Mouse (Mus musculus): ENCODE measurements at regions not wholly inside any gene's neighbourhood (a gene's known extent, or its start where the extent isn't known, plus 50 kb on each side); places are given as distances from the start of the nearest gene placed in this dataset.

GRCm38 (mm10) chr14:108828668-108829067 is 85.3 kb downstream of the Slitrk1 start:
- no peaks in the 10 kb centered on the region for H3K4me1 ChIP-seq (ENCODE audit: insufficient read depth)
- no peak for TF ChIP-seq CTCF (IDR thresholded peaks at IDR 0.05; ENCODE audit: low read depth)
- ATAC-seq: no peak

DNA sequence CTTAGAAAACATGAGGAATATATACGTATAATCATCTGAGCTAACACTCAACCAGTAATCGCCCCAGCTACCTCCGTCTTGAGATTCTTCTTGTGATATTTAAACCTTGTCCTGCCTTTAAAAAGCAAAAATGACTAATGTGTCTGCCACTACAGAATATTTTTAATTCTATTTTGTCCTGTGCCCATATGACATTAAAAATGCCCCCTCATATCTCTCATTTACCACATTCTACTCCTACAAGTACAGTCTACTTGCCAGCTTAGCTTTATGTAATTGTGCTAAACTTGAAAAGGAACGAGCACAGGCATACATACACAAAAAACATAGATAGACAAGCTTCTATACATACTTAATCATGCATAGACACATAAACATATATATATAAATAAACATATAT is 92.4 kb downstream of the Slitrk1 start:
- no peak overlapping the region for H3K27ac ChIP-seq (ENCODE audit: low read depth, low read length)
- DNase-seq: no peak
- H3K4me2 ChIP-seq (ENCODE audit: low read depth): no peak overlapping the region
- no peak overlapping the region for H3K4me3 ChIP-seq (ENCODE audit: low read depth, low read length)
- 88% methylated on average over 4 of the region's 4 CpGs for WGBS
- H3K9ac ChIP-seq: no peak overlapping the region
- H3K9me3 ChIP-seq (ENCODE audit: low read length): no peaks in the 10 kb centered on the region
- H3K4me1 ChIP-seq (ENCODE audit: insufficient read depth): no peaks in the 10 kb centered on the region
- no peaks in the 10 kb centered on the region for H3K36me3 ChIP-seq (ENCODE audit: insufficient read depth)
- TF ChIP-seq CTCF (IDR thresholded peaks at IDR 0.05; ENCODE audit: low read depth): no peak
- H3K27me3 ChIP-seq (ENCODE audit: insufficient read depth, low read length): no peaks in the 10 kb centered on the region
- ATAC-seq: no peak

More at GRCm38 (mm10) chr14:108828668-108829067, 85.3 kb downstream of the Slitrk1 start:
- Histone ChIP-seq H3K27ac (ENCODE audit: low read depth, low read length) (no peak overlapping the region), H3K4me2 (ENCODE audit: low read depth) (no peak overlapping the region), H3K36me3 (ENCODE audit: insufficient read depth) (no peaks in the 10 kb centered on the region), H3K9ac (no peak overlapping the region), H3K4me3 (ENCODE audit: low read depth, low read length) (no peak overlapping the region), H3K9me3 (ENCODE audit: low read length) (no peaks in the 10 kb centered on the region), H3K27me3 (ENCODE audit: insufficient read depth, low read length) (no peaks in the 10 kb centered on the region)
- 63% methylated on average over 3 of the region's 3 CpGs for WGBS
- DNase-seq: peak; percentile 34

DNA sequence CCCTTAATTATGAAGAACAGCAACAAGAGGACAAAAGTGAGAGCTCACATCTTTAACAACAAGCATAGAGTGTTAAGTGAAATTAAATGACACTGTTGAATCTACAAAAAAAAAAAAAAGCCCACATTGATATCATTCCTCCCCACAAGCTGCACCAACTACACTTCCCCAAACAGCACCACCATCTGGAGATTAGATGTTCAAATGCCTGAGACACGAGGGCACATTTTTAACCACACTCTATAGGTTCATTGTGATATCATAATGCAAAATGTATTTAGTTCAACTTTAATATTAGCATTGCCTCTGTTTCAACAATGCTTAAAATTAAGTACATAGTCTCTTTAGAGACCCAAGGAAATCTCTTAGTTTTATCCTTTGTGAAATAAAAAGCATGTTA is 94.6 kb downstream of the Slitrk1 start:
- Histone ChIP-seq H3K4me2 (ENCODE audit: low read depth) (no peak overlapping the region), H3K27me3 (ENCODE audit: insufficient read depth, low read length) (no peaks in the 10 kb centered on the region), H3K9me3 (ENCODE audit: low read length) (no peaks in the 10 kb centered on the region), H3K36me3 (ENCODE audit: insufficient read depth) (no peaks in the 10 kb centered on the region), H3K4me3 (ENCODE audit: low read depth, low read length) (no peak overlapping the region), H3K27ac (ENCODE audit: low read depth, low read length) (no peak overlapping the region), H3K4me1 (ENCODE audit: insufficient read depth) (no peaks in the 10 kb centered on the region), H3K9ac (no peak overlapping the region)
- WGBS: 60% methylated on average over 1 of the region's 1 CpGs
- DNase-seq (no peak), ATAC-seq (no peak)
- TF ChIP-seq CTCF (IDR thresholded peaks at IDR 0.05; ENCODE audit: low read depth): no peak

GRCm38 (mm10) chr14:108805394-108805982 is 108.5 kb downstream of the Slitrk1 start:
- Histone ChIP-seq H3K4me2 (ENCODE audit: low read depth) (no peak overlapping the region), H3K9ac (no peak overlapping the region), H3K4me1 (ENCODE audit: insufficient read depth) (no peaks in the 10 kb centered on the region), H3K4me3 (ENCODE audit: low read depth, low read length) (no peak overlapping the region), H3K36me3 (ENCODE audit: insufficient read depth) (no peaks in the 10 kb centered on the region), H3K27ac (ENCODE audit: low read depth, low read length) (no peak overlapping the region), H3K27me3 (ENCODE audit: insufficient read depth, low read length) (no peaks in the 10 kb centered on the region), H3K9me3 (ENCODE audit: low read length) (no peaks in the 10 kb centered on the region)
- WGBS: 46% methylated on average over 5 of the region's 5 CpGs
- ATAC-seq (peak; percentile 91), DNase-seq (peak; percentile 83)
- no peak for TF ChIP-seq CTCF (IDR thresholded peaks at IDR 0.05; ENCODE audit: low read depth)

DNA sequence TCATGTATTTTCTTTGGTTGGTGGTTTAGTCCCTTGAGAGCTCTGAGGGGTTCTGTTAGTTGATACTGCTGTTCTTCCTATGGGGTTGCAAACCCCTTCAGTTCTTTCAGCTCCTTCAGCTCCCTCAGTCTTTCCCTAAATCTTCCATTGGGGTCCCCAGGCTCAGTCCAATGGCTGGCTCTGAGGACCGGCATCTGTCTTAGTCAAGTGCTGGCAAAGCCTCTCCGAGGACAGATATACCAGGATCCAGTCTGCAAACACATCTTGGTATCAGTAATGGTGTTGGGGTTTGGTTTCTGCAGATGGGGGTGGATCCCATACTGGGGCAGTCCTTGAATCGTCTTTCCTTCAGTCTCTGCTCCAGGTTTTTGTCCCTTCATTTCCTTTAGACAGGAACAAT is 115.1 kb downstream of the Slitrk1 start:
- DNase-seq: no peak
- no peak overlapping the region for H3K4me3 ChIP-seq (ENCODE audit: low read depth, low read length)
- no peak overlapping the region for H3K9ac ChIP-seq
- no peak overlapping the region for H3K4me2 ChIP-seq (ENCODE audit: low read depth)
- TF ChIP-seq CTCF (IDR thresholded peaks at IDR 0.05; ENCODE audit: low read depth): no peak
- no peaks in the 10 kb centered on the region for H3K9me3 ChIP-seq (ENCODE audit: low read length)
- H3K4me1 ChIP-seq (ENCODE audit: insufficient read depth): no peaks in the 10 kb centered on the region
- no peaks in the 10 kb centered on the region for H3K27me3 ChIP-seq (ENCODE audit: insufficient read depth, low read length)
- H3K27ac ChIP-seq (ENCODE audit: low read depth, low read length): no peak overlapping the region
- no peaks in the 10 kb centered on the region for H3K36me3 ChIP-seq (ENCODE audit: insufficient read depth)
- no peak for ATAC-seq
- 85% methylated on average over 3 of the region's 3 CpGs for whole genome bisulfite sequencing

GRCm38 (mm10) chr14:108792445-108792844 is 121.5 kb downstream of the Slitrk1 start:
- DNase-seq (no peak), ATAC-seq (no peak)
- 77% methylated on average over 3 of the region's 3 CpGs for WGBS
- Histone ChIP-seq H3K27me3 (ENCODE audit: insufficient read depth, low read length) (no peaks in the 10 kb centered on the region), H3K4me2 (ENCODE audit: low read depth) (no peak overlapping the region), H3K36me3 (ENCODE audit: insufficient read depth) (no peaks in the 10 kb centered on the region), H3K27ac (ENCODE audit: low read depth, low read length) (no peak overlapping the region), H3K9ac (no peak overlapping the region), H3K9me3 (ENCODE audit: low read length) (no peaks in the 10 kb centered on the region), H3K4me1 (ENCODE audit: insufficient read depth) (no peaks in the 10 kb centered on the region), H3K4me3 (ENCODE audit: low read depth, low read length) (no peak overlapping the region)
- TF ChIP-seq CTCF (IDR thresholded peaks at IDR 0.05; ENCODE audit: low read depth): no peak

DNA sequence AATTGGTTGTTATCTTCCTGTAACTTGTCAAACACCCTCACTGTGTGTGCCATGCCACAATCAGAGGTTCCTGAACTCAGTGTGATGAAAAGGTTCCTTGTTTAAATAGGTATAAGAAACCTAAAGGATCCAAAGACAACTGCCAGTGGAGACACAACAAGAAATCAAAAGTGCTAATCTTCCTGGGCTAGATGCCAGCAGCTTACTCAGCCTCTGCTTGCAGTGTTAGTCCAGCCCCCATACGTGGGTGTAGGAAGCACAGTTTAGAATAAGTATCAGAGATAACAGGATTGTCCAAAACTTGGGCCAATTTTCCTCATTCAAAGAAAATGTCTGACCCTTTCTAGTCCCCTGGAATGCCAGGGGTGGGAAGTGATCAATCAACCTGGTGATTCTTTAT is 122.7 kb downstream of the Slitrk1 start:
- Histone ChIP-seq H3K4me2 (ENCODE audit: low read depth) (no peak overlapping the region), H3K27me3 (ENCODE audit: insufficient read depth, low read length) (no peaks in the 10 kb centered on the region), H3K36me3 (ENCODE audit: insufficient read depth) (no peaks in the 10 kb centered on the region), H3K4me1 (ENCODE audit: insufficient read depth) (no peaks in the 10 kb centered on the region), H3K4me3 (ENCODE audit: low read depth, low read length) (no peak overlapping the region), H3K9me3 (ENCODE audit: low read length) (no peaks in the 10 kb centered on the region), H3K9ac (no peak overlapping the region), H3K27ac (ENCODE audit: low read depth, low read length) (no peak overlapping the region)
- DNase-seq: peak; percentile 22
- no peak for ATAC-seq
- TF ChIP-seq CTCF (IDR thresholded peaks at IDR 0.05; ENCODE audit: low read depth): no peak
- WGBS: 5% methylated on average over 1 of the region's 1 CpGs
